Mouse (Mus musculus): ENCODE data around the gene Kcnj15. TPM values are rescaled to one million over a fixed set of nuclear protein-coding genes. Genes with fewer than 3 reads are reported as not detected.

The Kcnj15 gene
- polyA plus RNA-seq, 1 experiment from 2014 or later, result 0.16 TPM

GRCm38 (mm10) chr16:95261807-95262206 is 4.4 kb downstream of the Kcnj15 start:
- ATAC-seq (ENCODE audit: low FRiP score), result no peak
- Histone ChIP-seq H3K4me2 (no peak overlapping the region), H3K27ac (ENCODE audit: low read depth, low read length) (no peak overlapping the region), H3K27me3 (ENCODE audit: control insufficient read depth, insufficient read depth, low read length) (no peaks in the 10 kb centered on the region), H3K9me3 (ENCODE audit: control insufficient read depth, low read length) (no peaks in the 10 kb centered on the region), H3K4me3 (ENCODE audit: low read depth, low read length) (no peak overlapping the region), H3K9ac (ENCODE audit: low read length) (no peak overlapping the region), H3K4me1 (ENCODE audit: control insufficient read depth, insufficient read depth, low read length) (no peaks in the 10 kb centered on the region), H3K36me3 (ENCODE audit: control insufficient read depth, insufficient read depth, low read length) (no peaks in the 10 kb centered on the region)
- no peak for DNase-seq (ENCODE audit: low spot score, missing footprints)
- 65% methylated on average over 4 of the region's 4 CpGs for WGBS

GRCm38 (mm10) chr16:95262706-95263363 is 5.5 kb downstream of the Kcnj15 start:
- H3K4me2 ChIP-seq, result no peak overlapping the region
- no peak overlapping the region for H3K4me3 ChIP-seq (ENCODE audit: low read depth, low read length)
- WGBS, result 84% methylated on average over 15 of the region's 15 CpGs
- no peaks in the 10 kb centered on the region for H3K9me3 ChIP-seq (ENCODE audit: control insufficient read depth, low read length)
- no peak overlapping the region for H3K27ac ChIP-seq (ENCODE audit: low read depth, low read length)
- no peak for ATAC-seq (ENCODE audit: low FRiP score)
- H3K4me1 ChIP-seq (ENCODE audit: control insufficient read depth, insufficient read depth, low read length), result no peaks in the 10 kb centered on the region
- H3K36me3 ChIP-seq (ENCODE audit: control insufficient read depth, insufficient read depth, low read length), result no peaks in the 10 kb centered on the region
- H3K9ac ChIP-seq (ENCODE audit: low read length), result no peak overlapping the region
- H3K27me3 ChIP-seq (ENCODE audit: control insufficient read depth, insufficient read depth, low read length), result no peaks in the 10 kb centered on the region
- no peak for DNase-seq (ENCODE audit: low spot score, missing footprints)

- no peaks in the 10 kb centered on the region for H3K4me1 ChIP-seq (ENCODE audit: control insufficient read depth, insufficient read depth, low read length)
- 77% methylated on average over 5 of the region's 5 CpGs for WGBS
- H3K9ac ChIP-seq (ENCODE audit: low read length), result no peak overlapping the region
- DNase-seq (ENCODE audit: low spot score, missing footprints) (no peak), ATAC-seq (ENCODE audit: low FRiP score) (no peak)
- no peak overlapping the region for H3K4me2 ChIP-seq
- no peak overlapping the region for H3K27ac ChIP-seq (ENCODE audit: low read depth, low read length)
- H3K27me3 ChIP-seq (ENCODE audit: control insufficient read depth, insufficient read depth, low read length), result no peaks in the 10 kb centered on the region
- no peaks in the 10 kb centered on the region for H3K36me3 ChIP-seq (ENCODE audit: control insufficient read depth, insufficient read depth, low read length)
- H3K4me3 ChIP-seq (ENCODE audit: low read depth, low read length), result no peak overlapping the region
- H3K9me3 ChIP-seq (ENCODE audit: control insufficient read depth, low read length), result no peaks in the 10 kb centered on the region
Measured at GRCm38 (mm10) chr16:95264324-95264723, 7.0 kb downstream of the Kcnj15 start.

GRCm38 (mm10) chr16:95267481-95268183 is 10.3 kb downstream of the Kcnj15 start:
- no peak overlapping the region for H3K4me2 ChIP-seq

GRCm38 (mm10) chr16:95269610-95270009 is 12.3 kb downstream of the Kcnj15 start:
- Histone ChIP-seq H3K36me3 (ENCODE audit: control insufficient read depth, insufficient read depth, low read length) (no peaks in the 10 kb centered on the region), H3K9ac (ENCODE audit: low read length) (no peak overlapping the region), H3K4me2 (no peak overlapping the region), H3K9me3 (ENCODE audit: control insufficient read depth, low read length) (no peaks in the 10 kb centered on the region), H3K4me3 (ENCODE audit: low read depth, low read length) (no peak overlapping the region), H3K27me3 (ENCODE audit: control insufficient read depth, insufficient read depth, low read length) (no peaks in the 10 kb centered on the region), H3K4me1 (ENCODE audit: control insufficient read depth, insufficient read depth, low read length) (no peaks in the 10 kb centered on the region), H3K27ac (ENCODE audit: low read depth, low read length) (no peak overlapping the region)
- DNase-seq (ENCODE audit: low spot score, missing footprints) (no peak), ATAC-seq (ENCODE audit: low FRiP score) (no peak)
- 70% methylated on average over 6 of the region's 6 CpGs for WGBS

More at GRCm38 (mm10) chr16:95267481-95268183, 10.3 kb downstream of the Kcnj15 start:
- Histone ChIP-seq H3K27me3 (ENCODE audit: control insufficient read depth, insufficient read depth, low read length) (no peaks in the 10 kb centered on the region), H3K4me1 (ENCODE audit: control insufficient read depth, insufficient read depth, low read length) (no peaks in the 10 kb centered on the region), H3K9ac (ENCODE audit: low read length) (no peak overlapping the region), H3K27ac (ENCODE audit: low read depth, low read length) (no peak overlapping the region), H3K9me3 (ENCODE audit: control insufficient read depth, low read length) (no peaks in the 10 kb centered on the region), H3K36me3 (ENCODE audit: control insufficient read depth, insufficient read depth, low read length) (no peaks in the 10 kb centered on the region), H3K4me3 (ENCODE audit: low read depth, low read length) (no peak overlapping the region)
- DNase-seq (ENCODE audit: low spot score, missing footprints) (no peak), ATAC-seq (ENCODE audit: low FRiP score) (no peak)
- WGBS, result 64% methylated on average over 11 of the region's 11 CpGs

- H3K4me2 ChIP-seq, result no peak overlapping the region
- WGBS, result 82% methylated on average over 2 of the region's 2 CpGs
Measured at GRCm38 (mm10) chr16:95273101-95273500, 15.7 kb downstream of the Kcnj15 start.

GRCm38 (mm10) chr16:95275713-95276502 is 18.6 kb downstream of the Kcnj15 start:
- DNase-seq (ENCODE audit: low spot score, missing footprints), result no peak
- no peaks in the 10 kb centered on the region for H3K36me3 ChIP-seq (ENCODE audit: control insufficient read depth, insufficient read depth, low read length)
- no peak overlapping the region for H3K4me3 ChIP-seq (ENCODE audit: low read depth, low read length)
- H3K27ac ChIP-seq (ENCODE audit: low read depth, low read length), result no peak overlapping the region
- no peaks in the 10 kb centered on the region for H3K4me1 ChIP-seq (ENCODE audit: control insufficient read depth, insufficient read depth, low read length)
- H3K4me2 ChIP-seq, result no peak overlapping the region
- no peak overlapping the region for H3K9ac ChIP-seq (ENCODE audit: low read length)
- WGBS, result 87% methylated on average over 10 of the region's 10 CpGs
- H3K27me3 ChIP-seq (ENCODE audit: control insufficient read depth, insufficient read depth, low read length), result no peaks in the 10 kb centered on the region
- no peak for ATAC-seq (ENCODE audit: low FRiP score)
- H3K9me3 ChIP-seq (ENCODE audit: control insufficient read depth, low read length), result no peaks in the 10 kb centered on the region

More at GRCm38 (mm10) chr16:95273101-95273500, 15.7 kb downstream of the Kcnj15 start:
- Histone ChIP-seq H3K4me3 (ENCODE audit: low read depth, low read length) (no peak overlapping the region), H3K27me3 (ENCODE audit: control insufficient read depth, insufficient read depth, low read length) (no peaks in the 10 kb centered on the region), H3K27ac (ENCODE audit: low read depth, low read length) (no peak overlapping the region), H3K9ac (ENCODE audit: low read length) (no peak overlapping the region), H3K9me3 (ENCODE audit: control insufficient read depth, low read length) (no peaks in the 10 kb centered on the region), H3K36me3 (ENCODE audit: control insufficient read depth, insufficient read depth, low read length) (no peaks in the 10 kb centered on the region), H3K4me1 (ENCODE audit: control insufficient read depth, insufficient read depth, low read length) (no peaks in the 10 kb centered on the region)
- DNase-seq (ENCODE audit: low spot score, missing footprints) (no peak), ATAC-seq (ENCODE audit: low FRiP score) (no peak)

- no peak overlapping the region for H3K4me3 ChIP-seq (ENCODE audit: low read depth, low read length)
- WGBS, result 84% methylated on average over 3 of the region's 3 CpGs
- no peak for DNase-seq (ENCODE audit: low spot score, missing footprints)
- no peaks in the 10 kb centered on the region for H3K9me3 ChIP-seq (ENCODE audit: control insufficient read depth, low read length)
- ATAC-seq (ENCODE audit: low FRiP score), result no peak
- H3K9ac ChIP-seq (ENCODE audit: low read length), result no peak overlapping the region
- H3K4me2 ChIP-seq, result no peak overlapping the region
- no peaks in the 10 kb centered on the region for H3K36me3 ChIP-seq (ENCODE audit: control insufficient read depth, insufficient read depth, low read length)
- no peaks in the 10 kb centered on the region for H3K4me1 ChIP-seq (ENCODE audit: control insufficient read depth, insufficient read depth, low read length)
- no peaks in the 10 kb centered on the region for H3K27me3 ChIP-seq (ENCODE audit: control insufficient read depth, insufficient read depth, low read length)
- H3K27ac ChIP-seq (ENCODE audit: low read depth, low read length), result no peak overlapping the region
Measured at GRCm38 (mm10) chr16:95279015-95279414, 21.7 kb downstream of the Kcnj15 start.

- no peaks in the 10 kb centered on the region for H3K4me1 ChIP-seq (ENCODE audit: control insufficient read depth, insufficient read depth, low read length)
- DNase-seq (ENCODE audit: low spot score, missing footprints) (no peak), ATAC-seq (ENCODE audit: low FRiP score) (no peak)
- no peak overlapping the region for H3K27ac ChIP-seq (ENCODE audit: low read depth, low read length)
- no peak overlapping the region for H3K9ac ChIP-seq (ENCODE audit: low read length)
- H3K9me3 ChIP-seq (ENCODE audit: control insufficient read depth, low read length), result no peaks in the 10 kb centered on the region
- no peak overlapping the region for H3K4me3 ChIP-seq (ENCODE audit: low read depth, low read length)
- WGBS, result 92% methylated on average over 3 of the region's 3 CpGs
- H3K27me3 ChIP-seq (ENCODE audit: control insufficient read depth, insufficient read depth, low read length), result no peaks in the 10 kb centered on the region
- H3K36me3 ChIP-seq (ENCODE audit: control insufficient read depth, insufficient read depth, low read length), result no peaks in the 10 kb centered on the region
- no peak overlapping the region for H3K4me2 ChIP-seq
Measured at GRCm38 (mm10) chr16:95280338-95280737, 23.0 kb downstream of the Kcnj15 start.

Data from midbrain, embryonic 11.5 days (tissue).